Mouse (Mus musculus) E14TG2a.4 (cell line): Measurements from ENCODE around the gene Prps2.

Experiments used
- H3K27me3 ChIP-seq: 2 replicates; pipeline ENCODE4 v1.6.1; 2014; ENCODE audit warnings: low read length, control low read depth; ENCODE audit not compliant: insufficient read depth
- H3K36me3 ChIP-seq: 2 replicates; pipeline ENCODE4 v1.6.1; 2014; ENCODE audit warnings: low read length, control low read depth; ENCODE audit not compliant: insufficient read depth
- H3K4me1 ChIP-seq: replicated peaks from 2 replicates; pipeline ENCODE4 v1.6.1; 2014; ENCODE audit warnings: low read depth, low read length, control low read depth
- H3K4me3 ChIP-seq: replicated peaks from 2 replicates; pipeline ENCODE4 v1.5.1; 2014; ENCODE audit warnings: mild to moderate bottlenecking, low read length
- H3K9me3 ChIP-seq: 2 replicates; pipeline ENCODE4 v1.6.1; 2014; ENCODE audit warnings: low read length, control low read depth
- CTCF ChIP-seq: conservative IDR thresholded peaks from 2 replicates; pipeline ENCODE4 v1.5.1; 2014; ENCODE audit warnings: low read length
- NANOG ChIP-seq: IDR thresholded peaks from 2 replicates; pipeline ENCODE4 v1.6.1; 2014; ENCODE audit warnings: borderline replicate concordance, low read length, mixed read lengths
- POU5F1 ChIP-seq: IDR thresholded peaks from 2 replicates; pipeline ENCODE4 v1.6.1; 2014; ENCODE audit warnings: low read length, borderline replicate concordance

Gene Prps2

DNA sequence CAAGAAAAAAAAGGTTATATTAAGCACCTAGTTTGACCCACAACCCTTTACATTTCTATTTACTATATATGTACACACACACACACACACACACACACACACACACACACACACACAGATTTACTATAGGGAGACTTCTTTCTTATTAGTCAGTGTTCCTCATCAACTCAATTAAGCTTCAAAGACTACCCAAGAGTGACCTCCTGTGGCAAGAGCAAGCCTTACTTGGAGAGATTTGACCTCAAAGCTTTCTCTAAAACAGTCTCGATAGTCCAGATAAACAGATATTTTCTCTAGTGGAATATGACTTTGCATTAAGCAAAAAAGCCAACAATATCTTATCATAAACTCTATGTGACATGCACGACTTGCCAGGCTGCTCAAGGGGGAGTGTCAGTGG is 25.1 kb downstream of the Prps2 start:
- TF ChIP-seq CTCF (no peak), POU5F1 (no peak), NANOG (no peak)
- Histone ChIP-seq H3K9me3 (no peaks in the 10 kb centered on the region), H3K4me3 (no peak overlapping the region)

DNA sequence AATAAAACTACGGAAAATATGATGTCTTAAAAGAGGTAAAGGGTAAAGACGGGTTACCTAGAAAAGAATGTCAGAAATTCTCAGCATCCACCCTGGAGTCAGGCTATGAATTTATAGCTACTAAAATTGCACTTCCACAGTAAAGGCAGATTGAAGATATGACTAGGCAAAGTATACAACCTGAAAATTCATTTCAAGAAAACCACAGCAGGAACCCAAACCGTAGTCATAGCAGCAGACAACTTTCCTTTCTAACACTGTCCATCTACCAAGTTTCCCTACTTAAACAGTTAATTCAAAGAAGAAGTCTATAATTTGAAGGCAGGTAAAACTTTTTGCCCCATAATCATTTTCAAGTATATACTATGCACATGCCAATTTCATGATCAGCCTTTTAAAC is 26.6 kb downstream of the Prps2 start:
- no peaks in the 10 kb centered on the region for H3K4me1 ChIP-seq
- TF ChIP-seq NANOG (no peak), CTCF (no peak), POU5F1 (no peak)
- H3K27me3 ChIP-seq: no peaks in the 10 kb centered on the region
- no peak overlapping the region for H3K4me3 ChIP-seq
- peaks cover 17% of the 10 kb centered on the region for H3K36me3 ChIP-seq
- H3K9me3 ChIP-seq: no peaks in the 10 kb centered on the region

More for the DNA sequence above, 25.1 kb downstream of the Prps2 start:
- Histone ChIP-seq H3K4me1 (no peaks in the 10 kb centered on the region), H3K36me3 (peaks cover 24% of the 10 kb centered on the region), H3K27me3 (no peaks in the 10 kb centered on the region)

DNA sequence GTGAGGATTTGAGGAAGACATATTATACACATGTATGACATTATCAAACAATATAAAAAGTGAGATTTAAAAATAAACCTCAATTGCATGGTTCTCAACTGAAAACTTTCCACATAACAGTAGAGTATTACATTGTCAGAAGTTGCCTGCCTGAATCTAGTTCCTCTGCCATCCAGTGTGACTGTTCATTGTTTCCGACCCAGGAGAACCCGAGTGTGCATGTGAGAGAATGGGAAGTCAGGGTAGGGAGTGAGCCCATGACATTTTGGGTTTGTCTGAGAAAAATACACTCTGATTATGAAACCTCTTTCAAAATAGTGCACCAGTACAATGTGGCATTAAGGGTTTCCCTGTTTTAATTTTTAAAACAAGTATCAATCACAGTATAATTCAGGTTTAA is 28.9 kb downstream of the Prps2 start:
- Histone ChIP-seq H3K4me3 (no peak overlapping the region), H3K27me3 (no peaks in the 10 kb centered on the region), H3K4me1 (no peaks in the 10 kb centered on the region), H3K9me3 (no peaks in the 10 kb centered on the region), H3K36me3 (peaks cover 28% of the 10 kb centered on the region)
- no peak for TF ChIP-seq CTCF
- no peak for TF ChIP-seq NANOG
- TF ChIP-seq POU5F1: no peak

DNA sequence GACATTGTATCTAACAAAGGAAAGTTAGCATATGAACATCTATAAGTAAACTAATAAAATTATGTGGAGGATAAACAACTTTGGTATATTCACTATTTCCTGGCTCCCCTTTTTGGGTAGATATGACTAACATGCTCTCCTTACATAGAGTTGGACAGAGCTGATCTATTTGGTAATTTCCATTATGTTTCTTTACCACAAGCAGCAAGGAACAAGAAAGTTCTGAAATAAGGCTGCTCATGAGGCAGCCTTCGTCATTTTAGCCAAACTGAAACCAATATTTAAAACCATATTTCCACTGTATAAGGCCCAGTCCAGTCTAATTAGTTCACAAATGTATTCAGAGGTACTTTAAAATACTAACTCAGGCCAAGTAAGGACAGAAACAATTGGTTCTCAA is 36.1 kb downstream of the Prps2 start:
- Histone ChIP-seq H3K4me1 (no peaks in the 10 kb centered on the region), H3K9me3 (no peaks in the 10 kb centered on the region), H3K27me3 (no peaks in the 10 kb centered on the region), H3K4me3 (no peak overlapping the region), H3K36me3 (peaks cover 24% of the 10 kb centered on the region)
- no peak for TF ChIP-seq NANOG
- no peak for TF ChIP-seq CTCF
- no peak for TF ChIP-seq POU5F1

DNA sequence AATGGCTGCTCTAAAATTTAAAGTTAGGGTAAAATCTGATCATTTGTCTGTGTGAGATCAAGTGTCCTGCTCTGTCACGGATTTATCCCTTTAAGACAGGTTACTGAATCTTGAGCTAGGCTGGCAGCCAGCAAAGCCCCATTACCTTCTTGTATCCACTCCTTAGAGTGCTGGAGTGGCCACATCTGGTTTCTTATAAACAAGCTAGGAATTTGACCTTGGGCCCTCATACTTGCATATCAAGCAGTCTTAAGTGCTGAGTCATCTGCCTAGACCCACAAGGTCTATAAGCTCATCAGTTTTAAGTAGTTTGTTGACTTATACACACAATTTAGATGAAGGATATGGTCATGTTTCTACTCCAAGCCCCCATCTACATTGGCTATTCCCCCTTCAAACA is 38.2 kb downstream of the Prps2 start:
- Histone ChIP-seq H3K4me1 (no peaks in the 10 kb centered on the region), H3K4me3 (no peak overlapping the region), H3K27me3 (no peaks in the 10 kb centered on the region), H3K36me3 (peaks cover 12% of the 10 kb centered on the region), H3K9me3 (no peaks in the 10 kb centered on the region)
- no peak for TF ChIP-seq NANOG
- TF ChIP-seq CTCF: no peak
- TF ChIP-seq POU5F1: no peak

DNA sequence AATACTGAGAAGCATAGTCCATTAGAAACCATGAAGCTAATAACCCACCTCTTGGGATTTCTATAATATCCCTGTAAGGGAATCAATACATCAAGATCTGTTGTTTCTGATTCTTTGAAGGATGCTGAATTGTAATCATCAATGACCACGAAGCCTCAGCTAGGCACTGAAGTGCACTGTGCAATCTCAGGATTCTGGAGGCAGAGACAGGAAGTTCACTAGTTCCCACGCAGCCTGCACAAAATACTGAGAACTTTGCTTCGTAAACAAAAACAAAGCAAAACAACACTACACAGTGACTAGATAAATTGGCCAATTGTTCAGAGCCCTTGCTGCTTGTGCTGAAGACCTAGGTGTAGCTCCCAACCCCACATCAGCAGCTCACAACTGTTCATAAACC is 40.7 kb downstream of the Prps2 start:
- Histone ChIP-seq H3K36me3 (no peaks in the 10 kb centered on the region), H3K4me3 (no peak overlapping the region), H3K4me1 (no peaks in the 10 kb centered on the region), H3K9me3 (no peaks in the 10 kb centered on the region), H3K27me3 (no peaks in the 10 kb centered on the region)
- TF ChIP-seq POU5F1 (no peak), CTCF (no peak), NANOG (no peak)

DNA sequence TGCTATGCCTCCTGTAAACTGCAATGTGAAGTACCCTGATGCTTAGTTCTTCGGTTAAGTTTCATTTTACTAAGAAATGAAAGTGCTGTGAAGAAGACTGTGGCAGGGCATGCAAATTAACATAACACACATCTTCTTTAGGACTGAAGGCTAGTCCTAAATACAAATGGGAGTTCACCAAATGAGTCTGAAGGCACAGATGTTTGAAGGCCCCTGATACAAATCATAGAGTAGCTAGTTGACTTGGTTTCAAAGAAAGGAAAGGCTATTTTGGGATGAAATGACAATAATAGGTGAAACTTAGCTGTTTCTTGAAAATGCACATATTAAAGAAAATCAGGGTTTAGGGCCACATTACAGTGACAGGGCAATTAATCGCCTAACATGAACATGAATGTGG is 42.4 kb downstream of the Prps2 start:
- no peaks in the 10 kb centered on the region for H3K4me1 ChIP-seq
- H3K9me3 ChIP-seq: no peaks in the 10 kb centered on the region
- no peaks in the 10 kb centered on the region for H3K36me3 ChIP-seq
- TF ChIP-seq POU5F1 (no peak), NANOG (no peak), CTCF (no peak)
- H3K27me3 ChIP-seq: no peaks in the 10 kb centered on the region
- H3K4me3 ChIP-seq: no peak overlapping the region

DNA sequence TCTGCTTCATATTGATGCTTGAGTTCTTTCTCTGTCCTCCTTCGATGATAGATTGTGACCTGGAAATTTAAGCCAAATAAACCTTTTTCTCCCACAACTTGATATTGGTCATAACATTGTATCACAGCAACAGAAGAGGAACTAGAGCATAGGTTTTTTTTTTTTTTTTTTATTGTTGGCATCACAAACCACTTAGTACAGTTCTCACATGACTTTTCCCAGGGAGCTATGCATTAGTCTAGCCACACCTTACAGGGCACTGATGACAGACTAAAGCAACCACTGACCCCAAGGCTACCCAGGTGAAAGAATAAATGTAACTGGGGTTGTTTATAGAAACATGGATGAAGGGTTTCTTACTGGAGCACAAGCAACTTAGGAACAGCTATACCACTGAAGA is 44.6 kb downstream of the Prps2 start:
- no peak overlapping the region for H3K4me3 ChIP-seq

DNA sequence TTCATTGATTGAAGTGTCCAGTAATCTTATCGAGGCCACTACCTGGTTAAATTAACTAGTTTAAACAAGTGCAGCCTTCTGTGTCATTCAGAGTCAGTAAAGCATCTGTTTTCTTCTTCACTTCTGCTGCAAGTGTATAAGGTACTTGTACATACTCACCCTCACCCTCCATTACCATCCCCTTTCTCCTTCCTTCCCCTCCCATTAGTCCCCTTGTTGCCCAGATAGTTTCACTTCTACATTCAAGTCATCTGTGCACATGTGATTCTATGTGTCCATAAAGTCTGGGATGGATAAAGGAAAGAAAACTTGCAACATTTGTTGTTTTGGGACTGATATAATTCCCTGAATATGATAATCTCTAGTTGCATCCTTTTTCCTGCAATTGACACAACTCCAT is 48.0 kb downstream of the Prps2 start:
- Histone ChIP-seq H3K36me3 (no peaks in the 10 kb centered on the region), H3K4me3 (no peak overlapping the region), H3K27me3 (no peaks in the 10 kb centered on the region), H3K9me3 (no peaks in the 10 kb centered on the region), H3K4me1 (no peaks in the 10 kb centered on the region)
- TF ChIP-seq CTCF: no peak

More for the DNA sequence above, 44.6 kb downstream of the Prps2 start:
- no peaks in the 10 kb centered on the region for H3K4me1 ChIP-seq
- no peaks in the 10 kb centered on the region for H3K36me3 ChIP-seq
- no peaks in the 10 kb centered on the region for H3K9me3 ChIP-seq
- no peak for TF ChIP-seq NANOG
- no peak for TF ChIP-seq CTCF
- TF ChIP-seq POU5F1: no peak
- H3K27me3 ChIP-seq: no peaks in the 10 kb centered on the region

DNA sequence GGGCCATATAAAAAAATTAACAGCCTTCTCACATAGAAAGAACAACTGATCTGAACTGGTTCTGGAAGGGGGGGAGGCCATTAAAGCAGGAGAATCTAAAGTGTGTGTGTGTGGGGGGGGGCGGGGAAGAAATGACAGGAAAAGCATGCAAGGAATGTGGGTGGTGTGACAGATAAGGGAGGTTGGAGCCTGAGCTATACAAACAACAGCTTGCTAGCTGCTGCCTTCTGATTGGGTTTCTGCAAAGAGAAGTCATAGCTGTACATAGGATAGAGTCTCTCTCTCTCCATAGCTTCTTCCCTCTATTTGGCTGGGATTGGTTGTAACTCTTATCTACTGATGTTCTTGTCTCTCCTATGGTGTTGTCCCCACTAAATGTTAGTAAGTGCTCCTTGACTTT is 49.9 kb downstream of the Prps2 start:
- TF ChIP-seq POU5F1 (no peak), NANOG (no peak), CTCF (no peak)
- Histone ChIP-seq H3K4me3 (no peak overlapping the region), H3K4me1 (no peaks in the 10 kb centered on the region), H3K9me3 (no peaks in the 10 kb centered on the region), H3K27me3 (no peaks in the 10 kb centered on the region), H3K36me3 (no peaks in the 10 kb centered on the region)
